Mouse (Mus musculus): ENCODE measurements around the gene Chst3.
A peak's percentile ranks its signal among the peaks of the same experiment; 100 is the strongest.
"Not testable (repeated sequence)": the region's sequence is repeated elsewhere in the genome, so short reads cannot be mapped to it uniquely, and the experiment has no call there.

Chst3 gene

GRCm38 (mm10) chr10:60197406-60197821, 21.6 kb downstream of the Chst3 start:
- no peak for DNase-seq (ENCODE audit: low spot score in 2 of 2)

GRCm38 (mm10) chr10:60196971-60197370, 22.1 kb downstream of the Chst3 start:
- no peak for DNase-seq (ENCODE audit: low spot score in 2 of 2)

GRCm38 (mm10) chr10:60195087-60195486, 24.0 kb downstream of the Chst3 start:
- no peak for DNase-seq (ENCODE audit: low spot score in 2 of 2)

GRCm38 (mm10) chr10:60193532-60194423, 25.3 kb downstream of the Chst3 start:
- DNase-seq (ENCODE audit: low spot score in 2 of 2): no peak

- peak; percentile 89 to 90 for DNase-seq (ENCODE audit: low spot score in 2 of 2)
Observed at GRCm38 (mm10) chr10:60191796-60192195, 27.3 kb downstream of the Chst3 start.

GRCm38 (mm10) chr10:60189534-60190186, 29.4 kb downstream of the Chst3 start:
- DNase-seq (ENCODE audit: low spot score in 2 of 2): no peak

GRCm38 (mm10) chr10:60186191-60186945, 32.7 kb downstream of the Chst3 start:
- no peak for DNase-seq (ENCODE audit: low spot score in 2 of 2)

GRCm38 (mm10) chr10:60185023-60185709, 33.9 kb downstream of the Chst3 start:
- DNase-seq (ENCODE audit: low spot score in 2 of 2): no peak

- DNase-seq (ENCODE audit: low spot score in 2 of 2): not testable (repeated sequence)
Observed at GRCm38 (mm10) chr10:60175306-60175705, 43.8 kb downstream of the Chst3 start.

- no peak for DNase-seq (ENCODE audit: low spot score in 2 of 2)
Observed at GRCm38 (mm10) chr10:60174506-60174905, 44.6 kb downstream of the Chst3 start.

GRCm38 (mm10) chr10:60173035-60173434, 46.0 kb downstream of the Chst3 start:
- peak; percentile 93 to 96 for DNase-seq (ENCODE audit: low spot score in 2 of 2)

- no peak for DNase-seq (ENCODE audit: low spot score in 2 of 2)
Observed at GRCm38 (mm10) chr10:60172306-60172705, 46.8 kb downstream of the Chst3 start.

- no peak for DNase-seq (ENCODE audit: low spot score in 2 of 2)
Observed at GRCm38 (mm10) chr10:60171368-60171767, 47.7 kb downstream of the Chst3 start.

GRCm38 (mm10) chr10:60170326-60171089, 48.6 kb downstream of the Chst3 start:
- DNase-seq (ENCODE audit: low spot score in 2 of 2): no peak

- no peak for DNase-seq (ENCODE audit: low spot score in 2 of 2)
Observed at GRCm38 (mm10) chr10:60168960-60169359, 50.1 kb downstream of the Chst3 start.

- DNase-seq (ENCODE audit: low spot score in 2 of 2): no peak
Observed at GRCm38 (mm10) chr10:60168306-60168705, 50.8 kb downstream of the Chst3 start.

- no peak for DNase-seq (ENCODE audit: low spot score in 2 of 2)
Observed at GRCm38 (mm10) chr10:60166068-60166467, 53.0 kb downstream of the Chst3 start.

- no peak for DNase-seq (ENCODE audit: low spot score in 2 of 2)
Observed at GRCm38 (mm10) chr10:60164869-60165268, 54.2 kb downstream of the Chst3 start.

- no peak for DNase-seq (ENCODE audit: low spot score in 2 of 2)
Observed at GRCm38 (mm10) chr10:60162973-60163255, 56.1 kb downstream of the Chst3 start.

- DNase-seq (ENCODE audit: low spot score in 2 of 2): not testable (repeated sequence)
Observed at GRCm38 (mm10) chr10:60162184-60162972, 56.7 kb downstream of the Chst3 start.

Data from right cerebral cortex, adult 2 months (tissue).